Mouse (Mus musculus) Patski (cell line): ENCODE data around the gene Ifitm2. TPM values are rescaled to one million over a fixed set of nuclear protein-coding genes. Genes with fewer than 3 reads are reported as not detected.
"Not testable (repeated sequence)": the region's sequence is repeated elsewhere in the genome, so short reads cannot be mapped to it uniquely, and the experiment has no call there.

Experiments
- ATAC-seq: fragments of 100-300 bp; one replicate; pipeline ENCODE4 v1.8.0; 2021
- CTCF ChIA-PET: fragments of 350-600 bp; sonication (Branson Sonifier 250); formaldehyde crosslinking; loops from one replicate; lab custom pipeline; 2022; ENCODE audit warnings: inconsistent platforms; lab: Charles Lee
- POLR2A ChIA-PET: fragments of 350-600 bp; sonication (Branson Sonifier 250); formaldehyde crosslinking; loops from one replicate; lab custom pipeline; 2022; ENCODE audit warnings: antibody characterized with exemption, inconsistent platforms; lab: Charles Lee
- DNase-seq: peaks from one replicate; pipeline ENCODE4 v3.0.0-alpha.2; 2011; ENCODE audit warnings: low read depth, low spot score
- H3K27me3 ChIP-seq: fragments of 371-371 bp; one replicate; pipeline ENCODE4 v1.5.1; 2021
- CTCF ChIP-seq: fragments of 100-300 bp; IDR thresholded peaks from one replicate; pipeline ENCODE4 v1.5.1; 2021
- in situ Hi-C: fragments of 300-500 bp; cut with MboI; formaldehyde crosslinking; loops from 3 replicates; pipeline ENCODE4 v1.11.1; 2018; ENCODE audit warnings: low pct_unique_long_range_greater_than_20kb, mixed read lengths
- polyA plus RNA-seq: library from polyadenylated mRNA; unstranded; gene quantifications from one replicate; pipeline ENCODE4 v1.2.3, GENCODE M21; 2021

Ifitm2 gene
- polyA plus RNA-seq, 1 experiment from 2014 or later: 257 TPM

- H3K27me3 ChIP-seq: no peaks in the 10 kb centered on the region
- no peak for TF ChIP-seq CTCF
- ChIA-PET CTCF (no interaction called here), POLR2A (no interaction called here)
- in situ Hi-C loops: no loop called here
- no peak for ATAC-seq
- no peak for DNase-seq
Observed at GRCm38 (mm10) chr7:140987182-140988138, 31.7 kb upstream of the Ifitm2 start.

GRCm38 (mm10) chr7:140982971-140983370 lies 27.2 kb upstream of the Ifitm2 start:
- DNase-seq: no peak
- in situ Hi-C loops: no loop called here
- no peaks in the 10 kb centered on the region for H3K27me3 ChIP-seq
- no peak for ATAC-seq
- TF ChIP-seq CTCF: no peak
- ChIA-PET POLR2A (interaction anchor here (0.5 kb wide), 1 partner anchor 128 kb away, joined by 3 read pairs; no protein-coding TSS in a partner anchor), CTCF (interaction anchor here (2.3 kb wide), 1 partner anchor 24 kb away, joined by 5 read pairs; no protein-coding TSS in a partner anchor)

- ChIA-PET POLR2A (no interaction called here), CTCF (interaction anchor here (0.8 kb wide), 1 partner anchor 67 kb away, joined by 3 read pairs; no protein-coding TSS in a partner anchor)
- in situ Hi-C loops: no loop called here
- no peak for TF ChIP-seq CTCF
- no peak for DNase-seq
- no peak for ATAC-seq
- no peaks in the 10 kb centered on the region for H3K27me3 ChIP-seq
Observed at GRCm38 (mm10) chr7:140981704-140982103, 25.9 kb upstream of the Ifitm2 start.

- ATAC-seq, H3K27me3 ChIP-seq, CTCF ChIA-PET, in situ Hi-C loops, DNase-seq: not testable (repeated sequence)
- POLR2A ChIA-PET: interaction anchor here (0.7 kb wide), 1 partner anchor 1381 kb away, joined by 6 read pairs; no protein-coding TSS in a partner anchor
Observed at GRCm38 (mm10) chr7:140976720-140977119, 20.9 kb upstream of the Ifitm2 start.

- DNase-seq (no peak), ATAC-seq (no peak)
- H3K27me3 ChIP-seq: no peaks in the 10 kb centered on the region
- POLR2A ChIA-PET: interaction anchor here (0.6 kb wide), 2 partner anchors 21 to 1398 kb away, joined by 3 to 5 read pairs; partner anchors contain the start of gene Ifitm10
- CTCF ChIA-PET: interaction anchor here (1.4 kb wide), 1 partner anchor 16 kb away, joined by 7 read pairs; no protein-coding TSS in a partner anchor
- in situ Hi-C loops: no loop called here
- no peak for TF ChIP-seq CTCF
Observed at GRCm38 (mm10) chr7:140975465-140975864, 19.7 kb upstream of the Ifitm2 start.

GRCm38 (mm10) chr7:140974940-140975339 lies 19.2 kb upstream of the Ifitm2 start:
- CTCF ChIA-PET: interaction anchor here (1.4 to 2.1 kb wide), 2 partner anchors 16 to 33 kb away, joined by 6 to 7 read pairs; no protein-coding TSS in a partner anchor
- no peaks in the 10 kb centered on the region for H3K27me3 ChIP-seq
- DNase-seq (no peak), ATAC-seq (no peak)
- POLR2A ChIA-PET: interaction anchor here (0.6 kb wide), 1 partner anchor 1399 kb away, joined by 5 read pairs; the partner anchor contains the start of gene Ifitm10
- no peak for TF ChIP-seq CTCF
- in situ Hi-C loops: no loop called here

GRCm38 (mm10) chr7:140973396-140974165 lies 17.8 kb upstream of the Ifitm2 start:
- DNase-seq (no peak), ATAC-seq (peak; percentile 76)
- in situ Hi-C loops: no loop called here
- POLR2A ChIA-PET: interaction anchor here (0.5 to 0.9 kb wide), 2 partner anchors 31 to 221 kb away, joined by 3 to 4 read pairs; partner anchors contain the start of gene Lrrc56
- no peak for TF ChIP-seq CTCF
- CTCF ChIA-PET: interaction anchor here (0.9 to 2.1 kb wide), 4 partner anchors 14 to 96 kb away, joined by 3 to 8 read pairs (median 4); no protein-coding TSS in a partner anchor
- no peaks in the 10 kb centered on the region for H3K27me3 ChIP-seq

GRCm38 (mm10) chr7:140971479-140972171 lies 15.8 kb upstream of the Ifitm2 start:
- in situ Hi-C loops: no loop called here
- ATAC-seq: no peak

GRCm38 (mm10) chr7:140970931-140971330 lies 15.1 kb upstream of the Ifitm2 start:
- in situ Hi-C loops: no loop called here
- H3K27me3 ChIP-seq: no peaks in the 10 kb centered on the region
- ChIA-PET POLR2A (no interaction called here), CTCF (interaction anchor here (1.3 to 2.0 kb wide), 2 partner anchors 11 to 37 kb away, joined by 3 to 6 read pairs; no protein-coding TSS in a partner anchor)
- ATAC-seq (no peak), DNase-seq (no peak)
- no peak for TF ChIP-seq CTCF

More at GRCm38 (mm10) chr7:140971479-140972171, 15.8 kb upstream of the Ifitm2 start:
- no peaks in the 10 kb centered on the region for H3K27me3 ChIP-seq
- no peak for TF ChIP-seq CTCF
- DNase-seq: no peak
- CTCF ChIA-PET: interaction anchor here (1.3 to 2.0 kb wide), 2 partner anchors 12 to 37 kb away, joined by 3 to 6 read pairs; no protein-coding TSS in a partner anchor
- POLR2A ChIA-PET: no interaction called here

- POLR2A ChIA-PET, in situ Hi-C loops: not testable (repeated sequence)
- CTCF ChIA-PET: interaction anchor here (1.1 to 1.9 kb wide), 2 partner anchors 9 to 40 kb away, joined by 5 read pairs; no protein-coding TSS in a partner anchor
Observed at GRCm38 (mm10) chr7:140968710-140969109, 12.9 kb upstream of the Ifitm2 start.

More at GRCm38 (mm10) chr7:140968710-140969109, 12.9 kb upstream of the Ifitm2 start:
- not testable (repeated sequence) for H3K27me3 ChIP-seq, DNase-seq, ATAC-seq
